Mouse (Mus musculus): ENCODE data around the gene Trpv2.

Trpv2 gene

GRCm38 (mm10) chr11:62573959-62574702 lies at the start of gene Trpv2:
Gene Trpv2, plus strand, starts transcription at chr11:62574486.
- DNase-seq, result peak; percentile 76 to 84

GRCm38 (mm10) chr11:62537089-62537488 lies 37.2 kb upstream of the Trpv2 start:
- DNase-seq, result no peak

- no peak for DNase-seq
These were observed 36.7 kb upstream of the Trpv2 start for GRCm38 (mm10) chr11:62537590-62537989.

- peak; percentile 38 to 56 for DNase-seq
These were observed 35.8 kb upstream of the Trpv2 start for GRCm38 (mm10) chr11:62538321-62539088.

- DNase-seq, result peak; percentile 69 to 71
These were observed 35.0 kb upstream of the Trpv2 start, which contains the start of gene Cenpv for GRCm38 (mm10) chr11:62539089-62539890. Gene Cenpv, minus strand, starts transcription at chr11:62539261.

GRCm38 (mm10) chr11:62540167-62540566 lies 34.1 kb upstream of the Trpv2 start:
- DNase-seq, result no peak

GRCm38 (mm10) chr11:62540969-62541368 lies 33.3 kb upstream of the Trpv2 start:
- DNase-seq, result no peak

- DNase-seq, result no peak
These were observed 32.7 kb upstream of the Trpv2 start for GRCm38 (mm10) chr11:62541581-62541980.

GRCm38 (mm10) chr11:62543991-62544390 lies 30.3 kb upstream of the Trpv2 start:
- no peak for DNase-seq

- DNase-seq, result no peak
These were observed 24.5 kb upstream of the Trpv2 start for GRCm38 (mm10) chr11:62549782-62550181.

GRCm38 (mm10) chr11:62550227-62550685 lies 24.0 kb upstream of the Trpv2 start:
- DNase-seq, result peak; percentile 41 to 53

GRCm38 (mm10) chr11:62550727-62551225 lies 23.5 kb upstream of the Trpv2 start, which contains the start of gene Ubb:
Gene Ubb, plus strand, starts transcription at chr11:62551171.
- DNase-seq, result peak; percentile 99

GRCm38 (mm10) chr11:62551226-62552119 lies 22.8 kb upstream of the Trpv2 start:
- peak; percentile 89 for DNase-seq

GRCm38 (mm10) chr11:62553186-62553585 lies 21.1 kb upstream of the Trpv2 start:
- no peak for DNase-seq

- DNase-seq, result no peak
These were observed 20.7 kb upstream of the Trpv2 start for GRCm38 (mm10) chr11:62553633-62554032.

- no peak for DNase-seq
These were observed 20.0 kb upstream of the Trpv2 start for GRCm38 (mm10) chr11:62554163-62554855.

GRCm38 (mm10) chr11:62554934-62555517 lies 19.3 kb upstream of the Trpv2 start:
- DNase-seq, result no peak

GRCm38 (mm10) chr11:62555896-62556412 lies 18.3 kb upstream of the Trpv2 start:
- no peak for DNase-seq

GRCm38 (mm10) chr11:62557205-62557604 lies 17.1 kb upstream of the Trpv2 start:
- DNase-seq, result no peak

GRCm38 (mm10) chr11:62558152-62558551 lies 16.1 kb upstream of the Trpv2 start:
- DNase-seq, result no peak

Data from thymus, postnatal 36 days (tissue).